Mouse (Mus musculus) layer of hippocampus, adult 9-10 months (tissue): ENCODE measurements at regions not wholly inside any gene's neighbourhood (a gene's known extent, or its start where the extent isn't known, plus 50 kb on each side); places are given as distances from the start of the nearest gene placed in this dataset.
A peak's percentile ranks its signal among the peaks of the same experiment; 100 is the strongest.

ENCODE experiments used
- DNase-seq: peaks from one replicate; pipeline ENCODE4 v3.0.0; 2022; ENCODE audit warnings: low spot score

GRCm38 (mm10) chr1:138011581-138011980, 163.9 kb downstream of the Ptprc start:
- no peak for DNase-seq

- no peak for DNase-seq
These were observed 164.5 kb downstream of the Ptprc start for GRCm38 (mm10) chr1:138010910-138011477.

GRCm38 (mm10) chr1:138006811-138007210, 168.7 kb downstream of the Ptprc start:
- no peak for DNase-seq

GRCm38 (mm10) chr1:138004319-138004718, 171.2 kb downstream of the Ptprc start:
- DNase-seq: no peak

GRCm38 (mm10) chr1:137999268-137999900, 176.1 kb downstream of the Ptprc start:
- no peak for DNase-seq

- no peak for DNase-seq
These were observed 179.5 kb downstream of the Ptprc start for GRCm38 (mm10) chr1:137996041-137996440.

GRCm38 (mm10) chr1:137991936-137992335, 183.6 kb downstream of the Ptprc start:
- no peak for DNase-seq

GRCm38 (mm10) chr1:137991412-137991811, 184.1 kb downstream of the Ptprc start:
- DNase-seq: no peak

GRCm38 (mm10) chr1:137973406-137973805, 202.1 kb downstream of the Ptprc start:
- DNase-seq: no peak

- DNase-seq: peak; percentile 13
These were observed 202.7 kb downstream of the Ptprc start for GRCm38 (mm10) chr1:137972620-137973350.

GRCm38 (mm10) chr1:137966151-137966836, 209.2 kb downstream of the Ptprc start:
- DNase-seq: no peak

GRCm38 (mm10) chr1:137963656-137964055, 211.9 kb downstream of the Ptprc start:
- no peak for DNase-seq

- no peak for DNase-seq
These were observed 217.5 kb downstream of the Ptprc start for GRCm38 (mm10) chr1:137958040-137958439.

- DNase-seq: no peak
These were observed 219.5 kb downstream of the Ptprc start for GRCm38 (mm10) chr1:137955993-137956392.

GRCm38 (mm10) chr1:137955139-137955538, 220.4 kb downstream of the Ptprc start:
- DNase-seq: no peak

GRCm38 (mm10) chr1:137953369-137953768, 222.1 kb downstream of the Ptprc start:
- DNase-seq: no peak

GRCm38 (mm10) chr1:137952777-137953176, 222.7 kb downstream of the Ptprc start:
- no peak for DNase-seq

GRCm38 (mm10) chr1:137947900-137948299, 227.6 kb downstream of the Ptprc start:
- no peak for DNase-seq

- no peak for DNase-seq
These were observed 233.6 kb downstream of the Ptprc start for GRCm38 (mm10) chr1:137941776-137942522.

GRCm38 (mm10) chr1:137935746-137936145, 239.8 kb downstream of the Ptprc start:
- DNase-seq: no peak

- DNase-seq: no peak
These were observed 245.7 kb downstream of the Ptprc start for GRCm38 (mm10) chr1:137929764-137930163.

GRCm38 (mm10) chr1:137928522-137928921, 247.0 kb downstream of the Ptprc start:
- DNase-seq: no peak
